Mouse (Mus musculus) liver, postnatal 0 days (tissue): ENCODE results near the gene Vtcn1. TPM values are rescaled to one million over a fixed set of nuclear protein-coding genes. Genes with fewer than 3 reads are reported as not detected.
A peak's percentile ranks its signal among the peaks of the same experiment; 100 is the strongest.
"Not testable (repeated sequence)": the region's sequence is repeated elsewhere in the genome, so short reads cannot be mapped to it uniquely, and the experiment has no call there.

ENCODE experiments used
- ATAC-seq: fragments of 200-750 bp; cut with Nextera tagmentation; 2 replicates; pipeline ENCODE4 v1.8.0; 2017; ENCODE audit warnings: mild to moderate bottlenecking, moderate library complexity
- DNase-seq: peaks from one replicate; pipeline ENCODE4 v3.0.0-alpha.2; 2016
- H3K27ac ChIP-seq: fragments of 300-500 bp; sonication (generic); 2 replicates; pipeline ENCODE4 v1.5.1; 2014; ENCODE audit warnings: antibody characterized with exemption, moderate library complexity, mild to moderate bottlenecking, low read depth
- H3K27me3 ChIP-seq: fragments of 300-500 bp; sonication (generic); 2 replicates; pipeline ENCODE4 v1.6.1; 2014; ENCODE audit warnings: low read length, control low read depth, mixed read lengths; ENCODE audit not compliant: insufficient read depth
- H3K36me3 ChIP-seq: fragments of 300-500 bp; sonication (generic); replicated peaks from 2 replicates; pipeline ENCODE4 v1.6.1; 2014; ENCODE audit warnings: mild to moderate bottlenecking, control low read depth, low read length, moderate library complexity, mixed read lengths; ENCODE audit not compliant: insufficient read depth
- H3K4me1 ChIP-seq: fragments of 300-500 bp; sonication (generic); 2 replicates; pipeline ENCODE4 v1.6.1; 2014; ENCODE audit warnings: antibody characterized with exemption, mild to moderate bottlenecking, control low read depth; ENCODE audit not compliant: insufficient read depth
- H3K4me2 ChIP-seq: fragments of 300-500 bp; sonication (generic); 2 replicates; pipeline ENCODE4 v1.6.1; 2014; ENCODE audit warnings: low read depth, mild to moderate bottlenecking, low read length, moderate library complexity, mixed read lengths
- H3K4me3 ChIP-seq: fragments of 300-500 bp; sonication (generic); 2 replicates; pipeline ENCODE4 v1.5.1; 2014; ENCODE audit warnings: low read depth, low read length
- H3K9ac ChIP-seq: fragments of 300-500 bp; sonication (generic); replicated peaks from 2 replicates; pipeline ENCODE4 v1.6.1; 2014; ENCODE audit warnings: mild to moderate bottlenecking, moderate library complexity
- H3K9me3 ChIP-seq: fragments of 300-500 bp; sonication (generic); 2 replicates; pipeline ENCODE4 v1.6.1; 2016; ENCODE audit warnings: mild to moderate bottlenecking, control low read depth, low read length, mixed read lengths
- CTCF ChIP-seq: sonication (generic); IDR thresholded peaks from 2 replicates; pipeline ENCODE4 v1.5.1; 2016; ENCODE audit warnings: antibody characterized with exemption, low read depth
- EP300 ChIP-seq: IDR thresholded peaks from 2 replicates; pipeline ENCODE4 v1.6.1; 2016; ENCODE audit warnings: antibody characterized with exemption, low read depth, mild to moderate bottlenecking
- WGBS: fragments of 180-500 bp; shearing (Covaris S2); extraction: QIAGEN DNeasy Blood & Tissue Kit; methylation state at CpG from one replicate; pipeline ENCODE4 v1.1.7; 2014; ENCODE audit not compliant: insufficient replicate concordance; 5-methylcytosine and 5-hydroxymethylcytosine counted together
- polyA plus RNA-seq: library from polyadenylated mRNA; unstranded; fragments of >200 nt; fragmentation: Nextera tagmentation; extraction: Ambion mirVana; gene quantifications from 2 replicates; pipeline ENCODE4 v1.2.1, GENCODE M21; 2015

Gene Vtcn1
- polyA plus RNA-seq, 1 experiment from 2014 or later, result 0.05 TPM

DNA sequence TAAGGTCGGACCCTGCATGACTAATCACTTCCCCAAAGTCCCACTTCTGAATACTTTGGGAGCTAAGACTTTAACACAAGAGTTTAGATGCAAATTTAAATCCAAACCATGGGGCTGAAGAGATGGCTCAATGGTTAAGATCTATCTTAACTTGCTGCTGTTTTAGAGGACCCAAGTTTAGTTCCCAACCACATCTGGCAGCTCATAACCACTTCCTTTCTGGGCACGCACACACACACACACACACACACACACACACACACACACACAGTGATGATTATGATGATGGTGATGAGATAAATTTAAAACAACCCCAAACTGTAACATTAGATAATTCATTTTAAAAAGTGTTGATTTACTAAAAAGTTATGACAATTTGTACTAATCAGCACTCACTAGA is 13.4 kb upstream of the Vtcn1 start:
- TF ChIP-seq EP300 (no peak), CTCF (no peak)
- no peaks in the 10 kb centered on the region for H3K36me3 ChIP-seq
- H3K4me2 ChIP-seq, result no peak overlapping the region
- WGBS, result 64% methylated on average over 2 of the region's 2 CpGs
- H3K27me3 ChIP-seq, result no peaks in the 10 kb centered on the region
- no peak for ATAC-seq
- no peak overlapping the region for H3K27ac ChIP-seq
- no peaks in the 10 kb centered on the region for H3K9me3 ChIP-seq
- no peak overlapping the region for H3K9ac ChIP-seq
- H3K4me1 ChIP-seq, result peaks cover 11% of the 10 kb centered on the region; the same call in 1 of the 2 replicates
- H3K4me3 ChIP-seq, result no peak overlapping the region
- DNase-seq, result no peak

DNA sequence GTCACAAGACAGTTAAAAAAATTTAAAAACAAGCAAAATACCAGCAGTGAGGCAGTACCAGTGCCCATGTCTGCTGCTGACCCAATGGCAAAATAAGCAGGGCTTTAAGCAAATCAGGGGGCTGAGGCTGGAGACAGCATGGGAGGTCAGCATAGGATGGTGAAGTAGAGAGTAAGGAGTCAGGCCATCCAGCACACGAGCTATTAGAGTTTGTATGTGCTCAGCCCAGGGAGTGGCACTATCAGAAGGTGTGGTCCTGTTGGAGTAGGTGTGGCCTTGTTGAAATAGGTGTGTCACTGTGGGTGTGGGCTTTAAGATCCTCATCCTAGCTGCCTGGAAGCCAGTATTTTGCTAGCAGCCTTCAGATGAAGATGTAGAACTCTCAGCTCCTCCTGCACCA is 9.8 kb upstream of the Vtcn1 start:
- WGBS, result 59% methylated on average over 1 of the region's 1 CpGs

DNA sequence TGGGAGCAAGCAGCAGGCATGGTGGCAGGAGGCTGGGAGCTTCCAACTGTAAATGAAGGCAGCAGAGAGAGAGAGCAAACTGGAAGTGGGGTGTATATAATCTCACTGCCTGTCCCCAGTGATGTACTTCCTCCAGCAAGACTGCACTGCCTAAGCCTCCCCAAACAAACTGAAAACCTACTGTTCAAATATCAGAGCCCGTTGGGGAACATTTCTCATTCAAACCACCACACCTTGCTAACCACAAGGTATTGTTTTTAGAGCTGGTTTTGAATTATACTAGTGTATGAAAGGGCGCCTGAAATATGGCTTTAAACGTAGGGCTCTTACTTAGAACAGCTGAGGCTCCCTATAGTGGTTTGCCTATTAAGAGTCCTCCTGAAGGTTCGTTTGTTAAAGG is 6.5 kb upstream of the Vtcn1 start:
- H3K4me2 ChIP-seq, result no peak overlapping the region
- no peak overlapping the region for H3K4me3 ChIP-seq
- H3K27me3 ChIP-seq, result no peaks in the 10 kb centered on the region
- no peaks in the 10 kb centered on the region for H3K9me3 ChIP-seq
- 55% methylated on average over 4 of the region's 4 CpGs for WGBS
- no peak for DNase-seq
- no peaks in the 10 kb centered on the region; the same call in 1 of the 2 replicates for H3K4me1 ChIP-seq
- H3K36me3 ChIP-seq, result no peaks in the 10 kb centered on the region
- H3K27ac ChIP-seq, result no peak overlapping the region
- ATAC-seq, result no peak
- TF ChIP-seq EP300, result no peak
- no peak for TF ChIP-seq CTCF
- H3K9ac ChIP-seq, result no peak overlapping the region

More for the DNA sequence above, 9.8 kb upstream of the Vtcn1 start:
- ATAC-seq, H3K9me3 ChIP-seq, H3K36me3 ChIP-seq, H3K9ac ChIP-seq, DNase-seq, H3K4me2 ChIP-seq, H3K27me3 ChIP-seq, H3K27ac ChIP-seq, H3K4me3 ChIP-seq, H3K4me1 ChIP-seq: not testable (repeated sequence)

DNA sequence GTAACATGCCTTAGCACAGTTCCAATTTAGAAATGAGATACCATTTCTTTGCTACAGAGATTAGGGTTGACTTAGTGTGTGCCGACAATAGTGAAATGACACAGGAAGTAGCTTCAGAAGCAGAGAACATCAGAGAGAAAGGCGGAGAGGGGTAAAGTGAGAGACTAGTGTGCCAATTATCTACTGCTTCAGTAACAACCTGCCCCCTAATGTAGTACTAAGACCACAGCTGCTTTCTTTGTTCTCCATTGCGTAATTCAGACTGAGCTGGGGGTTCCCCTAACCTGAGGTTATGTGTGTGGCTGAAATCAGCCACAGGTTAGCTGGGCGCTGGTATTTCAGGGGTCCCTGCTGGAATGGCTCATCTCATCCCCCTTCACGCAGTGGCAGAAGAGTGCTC is 5.7 kb upstream of the Vtcn1 start:
- TF ChIP-seq EP300, result no peak
- TF ChIP-seq CTCF, result no peak
- 81% methylated on average over 5 of the region's 5 CpGs for WGBS
- Histone ChIP-seq H3K4me3 (no peak overlapping the region), H3K27ac (no peak overlapping the region), H3K9me3 (no peaks in the 10 kb centered on the region), H3K36me3 (no peaks in the 10 kb centered on the region), H3K4me2 (no peak overlapping the region), H3K4me1 (no peaks in the 10 kb centered on the region; the same call in 1 of the 2 replicates), H3K9ac (no peak overlapping the region), H3K27me3 (no peaks in the 10 kb centered on the region)
- ATAC-seq (no peak), DNase-seq (no peak)

DNA sequence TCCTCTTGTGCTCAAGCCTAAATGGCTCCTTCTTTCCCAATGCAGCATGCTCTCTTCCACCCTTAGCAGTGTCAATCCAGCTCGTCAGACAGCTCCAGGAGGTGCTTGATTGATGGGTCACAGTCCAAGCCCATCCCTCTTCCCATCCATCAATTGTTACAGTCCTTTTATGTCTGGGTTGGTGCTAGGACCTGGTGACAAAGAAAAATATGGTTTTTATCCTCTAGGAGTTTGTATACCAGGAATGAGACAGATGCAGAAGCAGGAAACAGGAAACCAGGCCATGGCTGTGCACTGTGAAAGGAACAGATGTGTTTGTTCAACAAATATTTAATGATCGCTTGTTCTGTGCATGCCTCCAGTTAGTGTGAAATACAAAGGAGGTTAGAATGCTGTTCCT is 4.4 kb upstream of the Vtcn1 start:
- no peak overlapping the region for H3K9ac ChIP-seq
- H3K4me2 ChIP-seq, result no peak overlapping the region
- ATAC-seq (peak; percentile 40; the same call in 1 of the 2 replicates), DNase-seq (no peak)
- no peak overlapping the region for H3K27ac ChIP-seq
- H3K4me3 ChIP-seq, result no peak overlapping the region
- no peaks in the 10 kb centered on the region for H3K9me3 ChIP-seq
- no peaks in the 10 kb centered on the region for H3K36me3 ChIP-seq
- H3K27me3 ChIP-seq, result no peaks in the 10 kb centered on the region
- TF ChIP-seq EP300 (no peak), CTCF (no peak)
- H3K4me1 ChIP-seq, result no peaks in the 10 kb centered on the region; the same call in 1 of the 2 replicates
- WGBS, result 34% methylated on average over 2 of the region's 2 CpGs

DNA sequence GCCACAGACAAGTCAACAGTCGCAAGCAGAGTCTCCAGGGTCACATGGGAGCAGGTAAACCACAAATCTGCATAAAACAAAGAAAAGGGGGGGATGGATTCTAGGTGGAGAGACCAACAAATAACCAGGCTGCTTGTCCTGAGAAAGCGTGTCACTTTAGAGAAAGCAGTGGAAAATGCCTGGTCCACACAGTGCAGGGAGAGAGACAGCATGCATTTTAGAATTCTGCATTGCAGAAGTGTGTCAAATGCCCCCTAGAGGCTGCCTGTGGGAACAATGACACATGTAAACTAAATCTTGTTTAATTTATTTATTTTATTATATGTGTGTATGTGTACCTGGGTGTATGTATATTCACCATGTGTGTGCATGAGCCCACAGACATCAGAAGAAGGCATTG is 4.0 kb upstream of the Vtcn1 start:
- Histone ChIP-seq H3K27ac (no peak overlapping the region), H3K4me3 (no peak overlapping the region), H3K9ac (no peak overlapping the region), H3K4me1 (no peaks in the 10 kb centered on the region; the same call in 1 of the 2 replicates), H3K36me3 (no peaks in the 10 kb centered on the region), H3K4me2 (no peak overlapping the region), H3K27me3 (no peaks in the 10 kb centered on the region), H3K9me3 (no peaks in the 10 kb centered on the region)
- TF ChIP-seq CTCF, result peak; percentile 59
- TF ChIP-seq EP300, result no peak
- WGBS, result 26% methylated on average over 2 of the region's 2 CpGs
- peak; percentile 38; the same call in 1 of the 2 replicates for ATAC-seq
- DNase-seq, result no peak

DNA sequence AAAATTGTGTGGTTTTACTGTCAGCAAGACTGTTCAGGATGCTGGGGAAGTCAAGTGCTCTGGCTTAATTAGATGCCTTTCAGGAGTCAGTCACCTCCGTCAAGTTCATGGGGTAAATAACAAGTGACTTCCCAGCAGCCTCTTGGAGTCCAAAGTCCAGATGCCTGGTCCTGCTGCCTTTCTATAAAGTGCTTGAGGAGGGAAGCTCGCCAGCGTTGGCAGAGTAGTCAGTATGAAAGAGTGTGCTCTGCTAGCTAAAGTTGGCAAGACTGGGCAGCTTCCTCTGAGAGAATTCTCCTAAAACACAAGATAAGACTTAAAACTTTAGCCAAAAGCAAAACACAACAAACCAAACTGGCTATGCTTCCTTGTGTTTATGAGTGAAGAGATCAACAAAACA is 18.5 kb downstream of the Vtcn1 start:
- Histone ChIP-seq H3K9ac (no peak overlapping the region), H3K4me3 (no peak overlapping the region), H3K4me1 (no peaks in the 10 kb centered on the region), H3K27me3 (no peaks in the 10 kb centered on the region), H3K36me3 (no peaks in the 10 kb centered on the region), H3K4me2 (no peak overlapping the region), H3K9me3 (no peaks in the 10 kb centered on the region), H3K27ac (no peak overlapping the region)
- ATAC-seq (no peak), DNase-seq (no peak)
- no peak for TF ChIP-seq CTCF
- 60% methylated on average over 3 of the region's 3 CpGs for WGBS
